Mouse (Mus musculus) heart, adult 2 months (tissue): Measurements from ENCODE around the gene Chd5. TPM values are rescaled to one million over a fixed set of nuclear protein-coding genes. Genes with fewer than 3 reads are reported as not detected.
A peak's percentile ranks its signal among the peaks of the same experiment; 100 is the strongest.

Experiments used
- DNase-seq, 2 experiments: peaks; one replicate each; pipeline ENCODE4 v3.0.0; 2021
- H3K27ac ChIP-seq: fragments of 200-600 bp; 2 replicates; pipeline ENCODE4 v1.8.1; 2022
- H3K27me3 ChIP-seq: fragments of 200-500 bp; 2 replicates; pipeline ENCODE4 v1.6.1; 2012; ENCODE audit warnings: mild to moderate bottlenecking, low read length, inconsistent platforms, mixed read lengths; ENCODE audit not compliant: control insufficient read depth, insufficient read depth
- H3K36me3 ChIP-seq: fragments of 200-500 bp; 2 replicates; pipeline ENCODE4 v1.6.1; 2012; ENCODE audit warnings: low read length, inconsistent platforms; ENCODE audit not compliant: control insufficient read depth, insufficient read depth
- H3K4me1 ChIP-seq: fragments of 200-500 bp; 2 replicates; pipeline ENCODE4 v1.6.1; 2011; ENCODE audit warnings: low read length; ENCODE audit not compliant: control insufficient read depth, insufficient read depth
- H3K4me3 ChIP-seq: fragments of 200-600 bp; 2 replicates; pipeline ENCODE4 v1.8.1; 2022
- H3K79me2 ChIP-seq: fragments of 200-500 bp; replicated peaks from 2 replicates; pipeline ENCODE4 v1.6.1; 2012; ENCODE audit warnings: mild to moderate bottlenecking, inconsistent platforms, low read length, moderate library complexity, mixed read lengths; ENCODE audit not compliant: control insufficient read depth, insufficient read depth
- H3K9ac ChIP-seq: fragments of 200-500 bp; 2 replicates; pipeline ENCODE4 v1.6.1; 2012; ENCODE audit warnings: low read depth, mild to moderate bottlenecking, control low read depth, inconsistent platforms, low read length, mixed read lengths
- CTCF ChIP-seq: fragments of 200-600 bp; IDR thresholded peaks from 2 replicates; pipeline ENCODE4 v1.8.1; 2022; ENCODE audit warnings: antibody characterized with exemption, mild to moderate bottlenecking, moderate library complexity
- EP300 ChIP-seq: fragments of 200-500 bp; IDR thresholded peaks from 2 replicates; pipeline ENCODE4 v1.6.1; 2011; ENCODE audit warnings: low read depth, low read length, control low read depth; ENCODE audit not compliant: insufficient read depth
- POLR2A ChIP-seq: fragments of 200-500 bp; IDR thresholded peaks from 2 replicates; pipeline ENCODE4 v1.6.1; 2011; ENCODE audit warnings: mild to moderate bottlenecking, low read depth, low read length, control low read depth; ENCODE audit not compliant: insufficient read depth
- WGBS: fragments of 180-500 bp; shearing (Covaris S2); methylation state at CpG from one replicate; pipeline ENCODE4 v1.1.7; 2018; 5-methylcytosine and 5-hydroxymethylcytosine counted together
- intact Hi-C: fragments of 180-260 bp; cut with DNase I; formaldehyde crosslinking; loops from one replicate; pipeline ENCODE4 v1.15.1; 2025
- polyA plus RNA-seq: library from polyadenylated mRNA; depleted of rRNA; stranded (reverse); fragments of >200 nt; gene quantifications from 2 replicates; pipeline ENCODE4 v1.2.3, GENCODE M21; 2012
- total RNA-seq, 2 experiments: library from RNA; stranded (reverse); gene quantifications; 2 replicates each; pipeline ENCODE4 v1.2.3; 2021

The Chd5 gene
- total and polyA plus RNA-seq, 3 experiments: 0.13 to 0.48 (median 0.18) TPM

DNA sequence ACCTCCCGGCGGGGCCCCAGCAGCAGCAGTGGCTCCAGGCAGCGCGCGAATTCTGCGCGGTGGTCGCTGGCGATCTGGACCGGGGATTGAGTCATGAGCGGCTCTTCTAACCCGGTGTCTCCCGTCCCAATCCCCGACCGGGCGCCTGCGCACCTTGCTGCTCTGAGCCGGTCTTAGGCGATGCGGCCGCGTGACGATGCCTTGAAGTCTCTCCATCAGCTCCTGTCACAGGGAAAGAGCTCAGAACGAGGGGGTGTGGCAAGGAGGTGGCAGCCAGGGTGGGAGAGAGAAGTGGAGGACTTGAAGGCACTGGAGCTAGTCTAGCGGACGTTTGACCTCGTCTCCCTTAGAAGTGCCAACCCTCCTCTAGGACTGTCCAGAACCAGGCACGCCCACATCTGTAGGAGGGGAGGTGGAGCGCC, 25.2 kb upstream of the Chd5 start:
- TF ChIP-seq POLR2A (no peak), EP300 (no peak), CTCF (no peak)
- Histone ChIP-seq H3K36me3 (no peaks in the 10 kb centered on the region), H3K79me2 (no peaks in the 10 kb centered on the region), H3K27me3 (peaks cover 1% of the 10 kb centered on the region; the same call in 1 of the 2 replicates), H3K4me1 (no peaks in the 10 kb centered on the region), H3K4me3 (peak overlapping the region; percentile 31), H3K9ac (peak overlapping the region; percentile 12; the same call in 1 of the 2 replicates), H3K27ac (no peak overlapping the region)
- DNase-seq: no peak
- intact Hi-C loops: no loop called here
- WGBS: 18% methylated on average over 29 of the region's 29 CpGs

DNA sequence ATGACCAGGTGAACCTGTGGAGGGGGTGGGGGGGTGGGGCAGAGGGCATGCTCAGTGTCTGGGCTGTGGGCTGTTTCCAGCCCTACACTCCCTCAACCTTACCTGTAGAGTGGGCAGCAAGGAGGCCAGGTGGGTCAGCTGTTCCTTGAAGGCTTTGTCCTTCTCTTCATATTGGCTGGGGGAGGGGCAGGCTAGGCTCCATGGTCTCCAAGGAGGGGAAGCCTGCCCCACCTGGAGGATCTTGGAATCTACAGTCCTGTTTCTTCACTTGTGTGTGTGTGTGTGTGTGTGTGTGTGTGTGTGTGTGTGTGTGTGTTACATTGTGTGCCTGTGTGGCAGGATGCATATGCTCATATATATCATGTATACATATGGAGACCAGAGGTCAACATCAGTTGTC, 24.5 kb upstream of the Chd5 start:
- H3K27me3 ChIP-seq: peaks cover 1% of the 10 kb centered on the region; the same call in 1 of the 2 replicates
- no peak overlapping the region for H3K4me3 ChIP-seq
- TF ChIP-seq POLR2A (no peak), CTCF (peak; percentile 17; the same call in 1 of the 2 replicates)
- DNase-seq: no peak
- no peaks in the 10 kb centered on the region for H3K79me2 ChIP-seq
- no peak overlapping the region for H3K9ac ChIP-seq
- no peak overlapping the region for H3K27ac ChIP-seq
- no peaks in the 10 kb centered on the region for H3K36me3 ChIP-seq
- intact Hi-C loops: no loop called here
- H3K4me1 ChIP-seq: no peaks in the 10 kb centered on the region

DNA sequence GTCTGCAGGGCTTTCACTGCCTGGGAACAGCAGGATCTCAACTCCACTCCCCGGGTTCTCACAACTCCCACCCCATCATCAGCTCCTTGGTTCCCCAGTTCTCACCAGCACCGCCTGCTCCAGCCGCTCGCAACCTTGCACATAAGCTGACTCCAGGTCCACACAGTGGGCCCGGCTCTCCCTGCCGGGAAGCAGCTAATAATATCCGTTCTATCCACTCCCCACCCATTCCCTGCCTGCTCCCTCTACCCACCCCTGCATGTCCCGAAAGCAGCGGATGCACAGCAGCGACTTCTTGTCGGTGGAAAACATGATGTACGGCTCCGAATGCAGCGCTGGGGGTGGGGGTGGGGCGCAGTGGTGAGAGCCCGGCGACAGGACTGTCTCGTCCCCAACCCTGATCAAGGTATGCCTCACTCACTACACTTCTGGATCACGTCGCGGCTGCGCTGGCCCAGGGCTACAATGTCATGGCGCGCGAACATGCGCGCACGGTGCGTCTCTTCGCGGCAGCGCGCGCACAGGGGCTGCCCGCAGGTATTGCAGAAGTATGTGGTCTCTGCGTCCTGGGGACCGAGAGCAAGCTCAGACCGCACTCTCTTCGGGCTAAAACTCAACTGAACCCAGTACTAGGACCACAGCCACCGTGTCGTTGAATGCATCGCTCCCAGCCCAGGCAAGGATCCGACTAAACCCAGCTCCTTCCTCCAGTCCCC, 22.8 kb upstream of the Chd5 start:
- WGBS: 4% methylated on average over 43 of the region's 43 CpGs
- H3K79me2 ChIP-seq: no peaks in the 10 kb centered on the region
- no peaks in the 10 kb centered on the region for H3K36me3 ChIP-seq
- H3K27ac ChIP-seq: no peak overlapping the region
- no peak overlapping the region for H3K9ac ChIP-seq
- DNase-seq: no peak
- H3K4me3 ChIP-seq: no peak overlapping the region
- TF ChIP-seq EP300 (no peak), CTCF (no peak), POLR2A (no peak)
- intact Hi-C loops: no loop called here
- H3K4me1 ChIP-seq: no peaks in the 10 kb centered on the region
- H3K27me3 ChIP-seq: peaks cover 1% of the 10 kb centered on the region; the same call in 1 of the 2 replicates

DNA sequence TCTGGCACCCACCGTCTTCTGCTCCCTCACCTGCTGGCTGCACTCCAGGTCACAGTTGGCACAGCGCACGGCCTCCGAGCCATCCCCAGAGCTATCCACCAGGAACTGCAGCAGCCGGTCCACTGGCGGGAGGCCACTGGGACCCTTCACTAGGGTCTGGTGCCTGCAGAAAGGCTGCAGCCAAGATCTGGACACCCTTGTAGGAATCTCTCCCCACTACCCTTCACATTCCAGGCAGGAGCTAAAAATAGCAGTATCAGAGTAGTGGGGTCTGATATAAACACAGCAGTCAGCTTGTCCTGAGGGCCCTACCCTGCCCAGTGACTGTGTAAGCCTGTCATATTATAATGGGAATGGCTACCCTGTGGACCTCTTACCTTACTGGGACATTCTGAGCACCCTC, 20.8 kb upstream of the Chd5 start:
- DNase-seq: peak; percentile 51 to 55
- H3K27ac ChIP-seq: peak overlapping the region; percentile 85
- intact Hi-C loops: loop anchor here (2.0 kb wide), 1 partner anchor 21 kb away; the partner anchor contains the start of gene Icmt

DNA sequence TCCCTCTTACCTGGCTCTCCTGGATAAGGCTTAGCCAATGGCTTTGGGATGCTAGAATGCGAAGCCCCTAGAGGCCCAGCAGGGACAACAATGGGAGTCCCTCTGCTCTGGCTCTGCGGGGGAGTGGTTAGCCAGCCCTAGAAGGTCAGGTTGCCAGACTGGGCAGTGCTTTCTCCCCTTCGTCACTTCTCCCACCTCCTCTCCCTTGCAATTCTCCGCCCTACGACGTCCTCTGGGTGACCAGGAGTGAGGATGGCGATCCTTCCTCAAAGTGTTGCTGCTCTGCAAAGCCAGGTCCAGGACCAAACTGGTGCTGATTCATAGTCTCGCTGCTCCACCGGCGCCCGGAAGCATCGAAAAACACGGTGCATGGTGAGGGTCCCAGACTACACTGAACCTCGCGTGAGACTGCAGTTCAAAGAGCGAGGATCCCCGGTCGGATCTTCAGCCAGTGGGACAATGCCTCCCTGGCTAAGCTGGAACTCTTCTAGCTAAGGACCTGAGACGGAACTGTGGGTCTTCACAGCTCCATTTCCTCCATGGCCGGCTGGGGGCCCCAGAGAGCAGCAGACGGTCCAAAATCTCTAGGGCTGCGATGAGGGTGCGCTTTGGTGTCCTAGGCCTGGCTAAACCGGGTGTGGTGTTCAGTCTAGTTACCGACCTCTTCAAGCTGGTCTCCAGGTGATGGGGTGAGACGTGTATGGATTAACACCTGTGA, 19.8 kb upstream of the Chd5 start, which contains the start of gene Rnf207:
Rnf207 (minus strand) TSS at position 477 of the 718 bp plus-strand sequence.
- Histone ChIP-seq H3K4me3 (peak within 1 kb of the TSS; percentile 38), H3K4me1 (no peaks in the 10 kb centered on the region), H3K27ac (peak within 1 kb of the TSS; percentile 85), H3K27me3 (no peaks in the 10 kb centered on the region; the same call in 1 of the 2 replicates), H3K79me2 (no peaks in the 10 kb centered on the region), H3K9ac (peak within 1 kb of the TSS; percentile 66), H3K36me3 (no peaks in the 10 kb centered on the region)
- peak; percentile 73 to 74 for DNase-seq
- intact Hi-C loops: loop anchor here (2.0 kb wide), 1 partner anchor 22 kb away; the partner anchor contains the start of gene Icmt
- TF ChIP-seq EP300: 0 out of 2 replicates have a peak, but pooled peaks have one; percentile 41
- peak; percentile 76 for TF ChIP-seq CTCF
- peak; percentile 84; the same call in 1 of the 2 replicates for TF ChIP-seq POLR2A
- 2% methylated on average over 26 of the region's 26 CpGs for WGBS

More for the DNA sequence above, 20.8 kb upstream of the Chd5 start:
- no peaks in the 10 kb centered on the region for H3K79me2 ChIP-seq
- H3K27me3 ChIP-seq: peaks cover 1% of the 10 kb centered on the region; the same call in 1 of the 2 replicates
- peak overlapping the region; percentile 66 for H3K9ac ChIP-seq
- no peaks in the 10 kb centered on the region for H3K4me1 ChIP-seq
- 56% methylated on average over 6 of the region's 6 CpGs for WGBS
- peak overlapping the region; percentile 38 for H3K4me3 ChIP-seq
- peak; percentile 64 for TF ChIP-seq POLR2A
- TF ChIP-seq EP300: no peak
- H3K36me3 ChIP-seq: no peaks in the 10 kb centered on the region
